Mouse (Mus musculus) heart, postnatal 36 days (tissue): Measurements from ENCODE around the gene Atp23. TPM values are rescaled to one million over a fixed set of nuclear protein-coding genes. Genes with fewer than 3 reads are reported as not detected.

ENCODE experiments used
- DNase-seq, 2 experiments: peaks; one replicate each; pipeline ENCODE4 v3.0.0; 2021 to 2022
- intact Hi-C: fragments of 180-260 bp; cut with DNase I; formaldehyde crosslinking; loops from one replicate; pipeline ENCODE4 v1.15.1; 2025
- total RNA-seq, 2 experiments: library from RNA; stranded (reverse); gene quantifications; 2 replicates each; pipeline ENCODE4 v1.2.3; 2021

Gene Atp23
- total RNA-seq: 1 to 10 TPM; 3.6 to 4.4 TPM

- intact Hi-C loops: loop anchor here (10.0 kb wide), 1 partner anchor 364 kb away; the partner anchor contains the start of genes Dctn2 and Kif5a
- DNase-seq: peak; percentile 94 to 96
Measured at GRCm38 (mm10) chr10:126900821-126901487, at the start of gene Atp23. TSS of gene Atp23 (minus strand) at chr10:126901355.

DNA sequence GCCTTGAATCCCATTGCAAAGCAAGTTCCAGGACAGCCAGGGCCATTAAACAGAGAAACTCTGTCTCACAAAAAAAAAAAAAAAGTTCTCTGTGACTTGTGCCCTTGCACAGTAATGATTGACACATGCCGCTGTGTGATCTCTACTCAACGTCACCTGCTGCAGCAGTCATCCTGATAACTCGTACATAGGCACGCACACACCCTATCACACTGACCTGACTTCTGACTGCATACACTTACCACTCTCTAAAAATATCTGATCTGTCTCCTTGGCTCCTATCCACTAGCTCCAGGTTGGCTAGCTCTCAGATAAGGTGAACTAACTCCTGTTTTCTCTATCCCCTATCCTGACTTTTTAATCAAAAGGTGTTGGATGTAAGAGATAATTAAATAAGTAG lies 49.4 kb upstream of the Atp23 start:
- no peak for DNase-seq
- intact Hi-C loops: no loop called here

- intact Hi-C loops: no loop called here
- DNase-seq: no peak
Measured at GRCm38 (mm10) chr10:126949824-126950223, 48.7 kb upstream of the Atp23 start.

DNA sequence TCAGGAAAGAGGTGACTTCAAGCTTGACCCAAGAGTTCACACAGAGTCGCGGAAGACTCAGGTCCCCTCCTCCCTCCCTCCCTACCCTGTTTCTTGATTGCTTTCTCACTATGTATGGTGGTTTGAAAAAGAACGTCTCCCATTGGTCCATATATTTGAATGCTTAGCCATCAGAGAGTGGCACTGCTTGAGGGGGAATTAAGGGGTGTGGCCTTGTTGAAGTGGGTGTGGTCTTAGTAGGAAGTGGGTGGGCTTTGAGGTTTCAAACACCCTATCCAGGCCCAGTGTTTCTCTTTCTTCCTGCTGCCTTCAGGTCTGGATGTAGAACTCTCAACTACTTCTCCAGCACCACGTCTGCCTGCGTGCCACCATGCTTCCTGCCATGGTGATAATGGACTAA lies 44.4 kb upstream of the Atp23 start:
- intact Hi-C loops: no loop called here
- no peak for DNase-seq

GRCm38 (mm10) chr10:126940949-126941348 lies 39.8 kb upstream of the Atp23 start:
- DNase-seq: no peak
- intact Hi-C loops: no loop called here

DNA sequence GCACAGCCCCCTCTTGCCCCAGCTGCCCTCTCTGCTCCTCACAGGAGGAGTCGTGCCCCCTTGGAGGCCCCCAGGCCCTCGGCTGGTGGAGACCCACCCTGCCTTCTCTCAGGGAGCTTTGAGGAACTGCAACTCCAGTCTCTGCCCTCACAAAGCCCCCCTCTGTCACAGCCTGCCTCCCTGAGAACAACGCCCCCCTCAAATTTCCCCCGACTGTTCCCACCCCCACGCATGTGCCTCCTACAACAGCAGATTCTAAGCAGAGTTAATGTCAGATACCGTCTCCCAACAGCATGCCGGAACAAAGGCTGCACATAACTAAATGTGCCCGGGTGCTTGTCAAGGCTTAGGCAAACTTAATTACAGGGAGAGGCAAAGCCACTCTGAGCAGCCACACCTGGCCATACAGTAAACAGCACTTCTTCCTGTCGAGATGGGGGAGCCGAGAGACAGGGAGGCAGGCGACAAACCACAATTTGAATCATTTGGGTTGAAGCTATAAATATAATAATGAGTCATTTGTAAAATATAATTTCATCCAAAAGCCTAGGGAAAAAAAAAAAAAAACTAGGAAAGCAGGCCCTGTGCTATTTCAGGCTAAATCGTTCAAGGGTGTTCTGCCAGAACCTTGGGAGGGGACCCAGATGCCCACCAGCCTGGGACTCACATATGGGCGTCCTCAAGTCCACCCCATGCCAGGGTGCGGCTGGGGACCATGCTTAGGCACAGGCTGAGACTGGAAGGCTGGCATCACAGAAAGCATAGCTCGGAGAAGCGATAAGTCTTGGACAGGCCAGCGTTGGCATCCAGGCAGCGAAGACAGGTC lies 34.6 kb upstream of the Atp23 start:
- DNase-seq: no peak
- intact Hi-C loops: no loop called here

DNA sequence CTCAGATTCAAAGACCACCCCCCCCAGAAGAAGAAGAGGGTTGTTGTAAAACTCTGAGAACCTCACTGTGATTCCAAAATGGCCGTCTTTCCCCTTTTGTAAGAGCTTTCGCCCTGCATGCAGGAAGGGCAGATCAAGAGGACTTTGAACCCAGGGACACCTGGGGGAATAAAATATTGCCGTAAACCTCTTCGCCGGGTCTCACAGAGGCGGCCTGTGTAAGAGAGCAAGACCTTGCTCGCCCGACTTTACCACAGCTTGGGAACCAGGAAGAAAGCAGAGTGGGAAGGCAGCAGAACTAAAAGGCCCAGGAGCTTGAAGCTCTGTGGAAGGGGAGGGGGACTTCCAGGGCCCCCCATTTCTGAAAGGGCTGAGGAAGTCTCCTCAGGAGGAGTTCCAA lies 34.0 kb upstream of the Atp23 start:
- no peak for DNase-seq
- intact Hi-C loops: no loop called here

DNA sequence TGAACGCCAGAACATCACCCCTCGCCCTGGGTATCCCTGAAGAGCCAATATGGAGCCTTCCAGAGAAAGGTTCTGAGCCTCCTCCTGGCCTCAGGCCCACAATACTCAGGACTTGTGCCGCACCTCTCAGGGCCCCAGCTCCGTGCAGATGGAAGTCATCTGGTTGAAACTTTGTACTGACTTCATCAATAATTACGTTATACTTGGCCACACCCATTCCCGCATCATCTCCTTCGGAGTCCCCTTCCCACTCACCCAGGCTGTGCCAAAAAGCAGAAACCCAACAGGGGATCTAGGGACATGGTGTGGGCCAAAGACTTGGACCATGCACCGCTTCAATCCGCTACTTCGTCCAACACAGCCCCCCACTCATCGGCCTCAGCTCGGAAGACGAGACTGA lies 33.4 kb upstream of the Atp23 start:
- intact Hi-C loops: no loop called here
- no peak for DNase-seq

- intact Hi-C loops: loop anchor here (2.0 kb wide), 2 partner anchors 25 kb away; no protein-coding TSS in a partner anchor
- no peak for DNase-seq
Measured at GRCm38 (mm10) chr10:126931760-126932139, 30.6 kb upstream of the Atp23 start.

DNA sequence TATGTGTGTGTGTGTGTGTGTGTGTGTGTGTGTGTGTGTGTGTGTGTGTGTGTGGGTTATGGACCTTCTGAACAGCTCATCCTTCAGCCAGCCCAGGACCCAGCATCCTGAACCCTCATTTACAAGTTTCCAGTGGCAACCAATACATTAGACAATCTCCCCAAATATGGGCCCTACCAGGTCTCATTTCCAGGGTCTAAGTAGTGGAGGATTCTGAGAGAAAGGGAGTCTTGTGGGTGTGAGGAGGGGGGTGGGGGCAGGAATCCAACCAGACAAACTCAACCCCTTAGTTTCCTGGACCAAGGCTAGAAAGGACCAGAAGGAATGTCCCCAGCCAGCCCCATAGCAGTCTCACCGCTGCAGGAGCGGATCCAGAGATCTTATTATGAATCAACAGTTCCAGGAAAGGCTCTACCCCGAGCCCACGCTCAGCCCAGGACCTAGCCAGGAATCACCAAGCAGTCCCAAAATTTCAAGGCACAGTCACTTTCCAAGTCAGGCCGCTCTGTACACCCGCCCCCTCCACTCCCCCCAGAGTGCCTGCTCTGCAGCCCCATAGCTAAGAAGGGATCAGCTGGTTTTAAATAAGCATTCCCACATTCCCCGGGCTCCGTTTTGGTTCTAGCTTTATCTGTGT lies 30.1 kb upstream of the Atp23 start:
- DNase-seq: no peak
- intact Hi-C loops: loop anchor here (2.0 kb wide), 1 partner anchor 24 kb away; no protein-coding TSS in a partner anchor

DNA sequence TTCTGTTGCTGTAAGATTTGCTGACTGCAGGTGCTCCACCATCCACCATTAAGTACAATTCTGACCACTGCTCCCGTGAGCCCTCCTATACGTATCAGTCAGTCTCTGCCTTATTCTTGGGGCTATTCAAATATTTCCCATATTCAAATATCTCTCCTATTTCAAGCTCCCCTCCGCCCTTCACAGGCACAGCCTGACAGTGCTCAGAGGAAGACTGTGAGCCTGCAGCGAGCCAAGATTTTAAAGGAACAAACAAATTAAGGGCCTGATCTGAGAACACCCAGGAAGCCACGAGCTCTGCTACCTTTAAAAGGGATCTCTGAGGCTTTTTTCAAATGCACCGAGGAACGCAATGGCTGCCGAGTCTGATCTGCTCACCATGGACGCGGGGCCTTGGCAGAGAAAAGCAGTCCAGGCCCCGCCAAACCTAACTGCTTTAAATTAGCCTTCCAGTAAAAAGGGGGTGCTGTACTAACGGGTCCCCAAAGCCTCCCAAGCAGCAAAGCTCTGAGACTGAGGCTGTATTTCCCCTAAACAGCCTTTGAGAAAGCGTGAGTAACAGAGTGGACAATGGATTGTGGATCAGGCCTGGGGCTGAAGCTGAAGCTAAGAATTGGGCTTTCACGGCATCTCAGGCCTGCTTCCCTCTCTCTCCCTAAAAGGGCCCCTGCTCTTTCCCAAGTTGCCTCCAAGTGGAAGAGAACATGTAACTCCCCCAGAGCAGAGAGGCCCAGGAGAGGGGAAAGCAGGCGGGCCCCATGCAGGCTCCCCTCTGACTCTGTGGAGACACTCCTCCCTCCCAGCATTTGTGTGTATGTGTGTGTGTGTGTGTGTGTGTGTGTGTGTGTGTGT lies 29.3 kb upstream of the Atp23 start:
- intact Hi-C loops: loop anchor here (2.0 kb wide), 1 partner anchor 24 kb away; no protein-coding TSS in a partner anchor
- DNase-seq: no peak

DNA sequence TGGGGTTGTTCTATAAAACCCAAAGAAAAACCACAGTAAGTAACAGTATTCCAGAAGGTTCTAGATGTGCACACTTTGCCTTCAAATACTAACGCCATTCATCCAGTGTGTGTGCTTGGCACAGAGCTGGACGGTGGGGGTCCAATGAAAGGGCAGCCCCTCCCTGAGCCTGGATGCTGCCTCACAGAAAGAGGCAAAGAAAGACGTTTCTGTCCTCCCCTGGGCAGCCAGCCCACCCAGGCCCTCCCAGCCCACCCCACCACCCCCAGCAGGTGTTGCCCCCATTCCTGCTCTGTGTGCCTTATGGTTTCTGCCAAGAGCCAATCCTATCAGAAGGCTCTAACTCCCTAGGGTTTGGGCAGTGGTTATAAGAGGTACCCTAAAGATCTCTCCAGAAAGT lies 28.4 kb upstream of the Atp23 start:
- no peak for DNase-seq
- intact Hi-C loops: loop anchor here (2.0 kb wide), 1 partner anchor 57 kb away; no protein-coding TSS in a partner anchor

DNA sequence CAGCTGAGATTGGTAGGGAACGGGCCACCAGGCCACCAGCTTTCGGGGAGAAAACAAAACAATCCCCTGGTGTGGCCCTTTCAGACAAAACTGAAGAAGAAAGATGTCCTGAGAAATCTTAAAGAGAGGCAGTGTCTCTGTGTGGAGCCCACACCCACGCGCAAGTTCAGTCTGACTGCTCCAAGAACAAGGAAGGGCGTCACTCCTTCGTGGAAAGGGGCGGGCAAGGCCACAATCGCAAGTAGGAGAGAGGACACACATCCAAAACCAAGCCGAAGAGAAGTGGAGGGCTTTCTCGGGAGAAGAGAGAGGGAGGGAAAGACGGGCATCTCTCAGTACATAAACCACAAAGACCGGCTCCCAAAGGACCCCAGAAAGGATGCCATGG lies 27.7 kb upstream of the Atp23 start:
- DNase-seq: peak in 1 of 2 experiments; percentile 70
- intact Hi-C loops: loop anchor here (1.0 to 2.0 kb wide), 2 partner anchors 49 to 58 kb away; partner anchors contain the start of gene Ctdsp2

GRCm38 (mm10) chr10:126928011-126928818 lies 27.1 kb upstream of the Atp23 start:
- intact Hi-C loops: loop anchor here (1.0 to 2.0 kb wide), 2 partner anchors 50 to 59 kb away; partner anchors contain the start of gene Ctdsp2
- DNase-seq: peak; percentile 85 to 87

GRCm38 (mm10) chr10:126927101-126927961 lies 26.2 kb upstream of the Atp23 start:
- DNase-seq: peak in 1 of 2 experiments; percentile 59
- intact Hi-C loops: no loop called here

DNA sequence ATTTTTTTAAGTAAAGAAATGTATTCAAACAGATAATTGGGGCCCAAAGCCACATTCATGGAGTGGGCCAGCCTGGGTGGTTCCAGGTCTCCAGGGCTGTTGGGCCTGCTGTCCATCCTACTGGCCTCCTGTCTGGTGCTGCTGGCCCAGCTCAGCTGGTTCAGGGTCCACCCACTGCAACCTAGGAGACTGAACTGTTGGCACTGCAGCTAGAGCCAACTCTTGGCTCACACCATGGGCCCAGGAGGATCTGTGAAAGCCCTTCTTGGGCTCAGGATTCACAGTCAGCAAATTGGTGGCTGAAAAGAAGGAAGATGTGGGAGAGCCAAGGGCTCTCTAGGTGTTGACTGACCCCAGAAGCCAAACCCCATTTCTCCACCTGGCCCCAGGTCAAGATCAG lies 24.2 kb upstream of the Atp23 start:
- DNase-seq: no peak
- intact Hi-C loops: no loop called here

GRCm38 (mm10) chr10:126924087-126924486 lies 22.9 kb upstream of the Atp23 start:
- no peak for DNase-seq
- intact Hi-C loops: no loop called here

DNA sequence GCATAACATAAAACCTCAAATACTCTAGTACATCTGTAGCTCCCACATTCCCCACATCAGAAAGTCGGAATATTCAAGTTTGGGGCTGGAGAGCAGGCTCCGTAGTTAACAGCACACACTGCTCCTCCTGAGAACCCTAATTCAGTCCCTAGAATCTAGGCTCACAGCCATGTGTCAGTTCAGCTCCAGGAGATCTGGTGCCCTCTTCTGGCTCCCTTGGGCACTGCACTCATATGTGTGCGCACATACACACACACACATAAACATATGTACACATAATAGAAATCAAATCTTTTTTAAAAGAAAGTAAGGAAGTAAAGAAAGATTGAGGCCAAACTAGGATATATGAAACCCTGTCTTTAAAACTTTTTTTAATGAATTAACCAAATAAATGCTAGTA lies 19.1 kb upstream of the Atp23 start:
- DNase-seq: no peak
- intact Hi-C loops: loop anchor here (1.0 kb wide), 1 partner anchor 70 kb away; no protein-coding TSS in a partner anchor
